Mouse (Mus musculus): Measurements from ENCODE around the gene Fam169b. TPM values are rescaled to one million over a fixed set of nuclear protein-coding genes. Genes with fewer than 3 reads are reported as not detected.

The Fam169b gene
- polyA plus RNA-seq (2012; rRNA removed), result 1.3 and 1.4 TPM in 2 replicates

DNA sequence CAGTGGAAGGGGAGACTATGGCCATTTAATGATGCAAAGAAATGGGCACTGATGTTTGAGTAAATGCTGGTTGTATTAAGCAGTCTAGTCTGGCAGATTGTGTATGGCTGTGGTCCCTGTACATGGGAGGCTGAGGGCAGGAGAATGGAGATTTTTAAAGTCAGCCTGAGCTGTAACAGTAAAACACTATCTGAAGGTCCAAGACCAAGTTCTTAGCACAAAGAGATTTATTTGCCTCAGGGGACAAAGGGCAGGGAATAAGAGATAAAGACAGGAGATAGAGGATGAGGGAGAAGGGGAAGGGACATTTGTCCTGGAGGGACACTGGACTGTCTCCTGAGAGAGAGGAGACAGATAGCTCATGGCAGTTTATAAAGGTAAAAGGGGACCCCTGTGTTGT is at the start of gene Fam169b:
Gene Fam169b (plus strand): TSS at position 325 of the 400 bp plus-strand sequence.
- no peak for DNase-seq (ENCODE audit: low spot score)

- no peak for DNase-seq (ENCODE audit: low spot score)
Observed at GRCm38 (mm10) chr7:68224006-68224405, 49.6 kb upstream of the Fam169b start.

DNA sequence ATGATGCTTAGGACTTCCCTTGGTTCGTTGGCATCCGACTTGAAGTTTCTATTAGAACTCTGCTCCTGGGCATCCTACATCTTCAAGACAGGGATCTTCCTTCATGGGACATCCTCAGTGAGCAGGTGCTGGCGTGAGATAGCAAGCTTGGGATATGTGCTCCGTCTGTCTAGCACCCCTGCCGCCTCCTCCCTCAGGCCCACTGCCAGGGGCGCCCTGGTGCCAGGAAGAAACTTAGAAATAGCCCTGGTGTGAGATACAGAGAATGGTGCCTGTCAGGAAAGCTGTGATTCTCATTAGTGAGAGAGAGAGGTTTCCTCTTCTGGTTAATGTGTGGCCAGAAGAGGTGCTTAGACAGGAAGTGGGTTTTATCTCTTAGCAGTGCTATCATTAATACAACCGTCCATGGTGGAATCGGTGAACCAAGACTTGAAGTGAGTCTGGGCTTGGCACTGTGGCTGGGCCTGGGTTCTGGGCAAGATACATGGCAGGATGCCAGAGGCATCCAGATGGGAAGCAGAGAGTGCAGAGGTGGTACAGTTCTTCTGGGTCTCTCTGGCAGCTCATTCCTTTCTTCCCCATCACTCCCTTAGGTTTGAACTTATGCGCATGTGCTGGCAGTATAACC is 48.1 kb upstream of the Fam169b start:
- DNase-seq (ENCODE audit: low spot score), result no peak

DNA sequence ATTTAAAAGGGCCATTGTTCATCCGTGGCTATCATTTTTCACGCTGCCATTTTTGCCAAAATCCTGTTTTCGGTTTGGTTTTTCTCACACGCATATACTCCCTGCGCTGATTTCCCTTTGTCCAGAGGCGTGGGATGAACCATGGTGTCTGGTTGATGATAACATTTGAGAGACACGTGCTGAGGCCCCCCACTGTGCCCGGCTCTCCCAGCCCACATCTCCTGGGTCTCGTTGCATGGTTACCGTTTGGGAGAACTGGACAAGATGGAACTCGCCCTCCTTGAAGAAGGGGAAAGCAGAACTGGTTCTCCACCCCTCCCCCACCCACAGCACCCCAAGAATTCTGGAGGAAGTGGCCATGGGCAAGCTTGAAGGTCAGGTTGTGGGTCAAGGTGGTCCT is 46.6 kb upstream of the Fam169b start:
- DNase-seq (ENCODE audit: low spot score), result no peak

- no peak for DNase-seq (ENCODE audit: low spot score)
Observed at GRCm38 (mm10) chr7:68227621-68228020, 46.0 kb upstream of the Fam169b start.

DNA sequence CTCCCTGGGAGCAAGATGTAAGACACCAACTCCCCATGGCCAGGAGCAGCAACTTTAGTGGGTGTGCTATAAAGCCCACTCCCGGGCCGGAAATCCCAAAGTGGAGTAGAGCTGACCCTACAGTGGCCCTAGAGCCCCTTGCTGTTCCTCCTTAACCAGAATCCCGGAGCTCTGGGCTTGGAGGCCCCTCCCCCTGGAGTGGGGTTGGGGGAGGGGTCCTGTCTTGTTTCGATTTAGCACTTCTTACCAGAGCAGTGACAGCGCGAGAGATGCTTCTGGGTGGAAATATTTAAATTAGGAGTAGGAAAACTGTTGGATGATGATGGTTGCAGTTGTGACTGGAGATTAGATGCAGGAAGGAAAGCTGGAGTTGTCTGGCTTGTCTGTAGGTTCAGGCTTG is 45.1 kb upstream of the Fam169b start:
- DNase-seq (ENCODE audit: low spot score), result no peak

- DNase-seq (ENCODE audit: low spot score), result no peak
Observed at GRCm38 (mm10) chr7:68230831-68231230, 42.8 kb upstream of the Fam169b start.

DNA sequence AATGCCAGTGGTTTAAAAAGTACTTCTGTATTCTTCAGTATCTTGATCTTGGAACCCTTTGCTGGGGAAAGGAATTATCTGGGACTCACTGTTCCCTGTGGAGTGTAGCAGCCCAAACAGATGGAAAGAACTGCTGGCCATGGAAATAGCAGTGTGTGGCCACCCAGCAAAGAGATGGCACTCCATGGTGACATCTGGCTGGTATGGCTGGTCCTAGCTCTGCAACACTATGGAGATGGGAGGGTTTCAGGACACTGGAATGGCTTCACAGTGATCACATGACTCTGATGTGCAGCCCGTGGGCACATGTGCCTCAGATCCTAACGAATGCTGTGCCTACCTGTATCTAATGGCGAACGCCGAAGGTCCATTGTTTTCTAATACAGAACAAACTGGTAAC is 41.1 kb upstream of the Fam169b start:
- no peak for DNase-seq (ENCODE audit: low spot score)

GRCm38 (mm10) chr7:68233619-68234223 is 39.9 kb upstream of the Fam169b start:
- no peak for DNase-seq (ENCODE audit: low spot score)

DNA sequence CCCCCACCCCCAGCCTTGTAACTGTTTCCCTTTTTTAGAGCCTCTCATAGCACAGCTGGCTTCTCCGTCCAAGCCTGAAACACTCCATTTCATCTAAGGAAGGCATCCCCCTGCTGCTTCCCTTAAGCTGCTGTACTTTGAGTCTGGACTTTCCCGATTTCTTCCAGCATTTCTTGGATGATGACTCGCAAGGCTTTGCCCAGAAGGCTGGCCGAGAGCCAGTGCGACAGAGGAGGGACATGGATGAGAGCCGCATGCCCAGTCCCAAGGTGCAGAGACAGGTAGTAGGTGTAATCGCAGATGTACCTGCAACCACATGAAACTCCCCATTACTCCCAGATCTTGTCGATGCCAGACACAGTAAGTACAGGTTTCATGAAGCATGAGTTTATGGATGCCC is 36.8 kb upstream of the Fam169b start:
- DNase-seq (ENCODE audit: low spot score), result no peak

- DNase-seq (ENCODE audit: low spot score), result no peak
Observed at GRCm38 (mm10) chr7:68239220-68239827, 34.3 kb upstream of the Fam169b start.

DNA sequence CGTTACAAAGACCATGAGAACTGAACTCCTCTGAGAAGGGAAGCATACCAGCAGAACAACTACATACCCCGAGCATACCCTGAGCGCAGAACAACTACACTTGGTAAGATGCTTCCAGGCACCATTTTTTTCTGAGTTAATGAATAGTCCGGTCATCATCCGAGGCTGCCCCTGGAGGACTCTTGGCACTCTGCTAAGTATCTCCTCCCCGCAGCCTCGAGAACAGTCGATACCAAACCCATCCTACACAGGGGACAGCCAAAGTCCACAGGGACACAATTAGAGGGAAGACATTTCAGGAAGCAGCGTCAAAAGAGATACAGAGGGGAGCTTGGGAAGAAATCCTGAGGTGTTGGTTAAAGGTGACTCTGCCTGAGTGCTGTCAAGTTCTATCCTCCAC is 32.4 kb upstream of the Fam169b start:
- DNase-seq (ENCODE audit: low spot score), result no peak

GRCm38 (mm10) chr7:68245681-68246080 is 28.0 kb upstream of the Fam169b start:
- DNase-seq (ENCODE audit: low spot score), result no peak

GRCm38 (mm10) chr7:68246249-68246648 is 27.4 kb upstream of the Fam169b start:
- DNase-seq (ENCODE audit: low spot score), result no peak

- DNase-seq (ENCODE audit: low spot score), result no peak
Observed at GRCm38 (mm10) chr7:68250411-68250810, 23.2 kb upstream of the Fam169b start.

GRCm38 (mm10) chr7:68250902-68251301 is 22.7 kb upstream of the Fam169b start:
- DNase-seq (ENCODE audit: low spot score), result no peak

GRCm38 (mm10) chr7:68257767-68258166 is 15.9 kb upstream of the Fam169b start:
- DNase-seq (ENCODE audit: low spot score), result no peak

GRCm38 (mm10) chr7:68258326-68259150 is 15.1 kb upstream of the Fam169b start:
- DNase-seq (ENCODE audit: low spot score), result no peak

GRCm38 (mm10) chr7:68259523-68260081 is 14.0 kb upstream of the Fam169b start:
- DNase-seq (ENCODE audit: low spot score), result no peak

DNA sequence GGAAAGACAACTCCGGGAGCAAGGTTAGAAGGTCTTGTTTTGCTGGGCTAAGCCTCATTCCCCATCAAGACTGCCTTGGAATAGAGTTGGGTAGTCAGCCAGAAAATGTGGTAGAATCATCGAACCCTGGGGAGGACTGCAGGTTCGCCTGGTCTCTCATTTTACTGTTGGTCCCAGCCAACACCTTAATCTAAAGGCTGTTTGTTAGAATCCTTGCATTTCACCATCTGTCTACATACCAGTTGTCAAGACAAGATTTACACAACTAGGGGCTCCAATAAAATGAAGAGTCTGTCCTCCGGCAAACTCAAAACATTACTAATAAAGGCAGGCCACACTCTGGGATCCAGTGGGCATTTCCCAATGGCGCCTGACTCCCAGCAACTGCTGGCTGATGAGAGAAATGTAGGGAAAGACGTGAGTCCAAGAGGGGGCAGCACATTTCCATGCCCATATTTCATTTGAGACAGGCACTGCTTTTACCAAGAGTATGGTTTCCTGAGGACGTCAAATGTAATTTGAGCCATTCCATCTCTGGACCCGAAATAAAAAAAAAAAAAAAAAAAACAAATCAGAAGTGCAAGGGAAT is 10.9 kb upstream of the Fam169b start:
- no peak for DNase-seq (ENCODE audit: low spot score)

DNA sequence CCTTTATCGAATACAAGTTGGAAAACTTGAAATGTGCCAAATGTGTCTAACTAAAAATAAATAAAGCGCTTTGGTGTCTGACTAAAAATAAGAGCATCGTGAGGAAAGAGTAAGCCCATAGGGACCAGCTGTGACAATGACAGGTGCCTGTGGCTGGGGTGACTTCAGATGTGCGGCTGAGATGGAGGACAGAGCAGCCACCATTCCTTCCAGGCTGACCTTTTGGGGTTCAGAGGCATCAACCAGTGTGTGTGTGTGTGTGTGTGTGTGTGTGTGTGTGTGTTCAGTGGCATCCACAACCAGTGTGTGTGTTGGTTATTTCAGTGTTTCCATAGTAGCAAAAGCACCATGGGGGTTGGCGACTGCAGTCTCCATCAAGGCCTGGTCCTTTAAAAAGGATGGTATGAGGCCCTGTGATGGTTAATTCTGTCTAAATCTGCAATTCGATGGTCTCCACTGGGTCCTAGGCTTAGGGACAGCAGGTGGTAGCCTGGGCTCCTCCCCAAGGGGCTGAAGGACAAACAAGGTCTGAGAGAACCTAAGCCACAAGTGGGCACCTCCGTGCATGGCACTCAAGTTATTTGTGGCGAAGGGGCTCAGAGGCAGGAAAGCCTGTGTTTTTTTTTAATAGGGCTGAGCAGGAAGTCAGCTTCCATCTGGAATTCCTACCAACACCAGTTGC is 10.2 kb upstream of the Fam169b start:
- no peak for DNase-seq (ENCODE audit: low spot score)

Measured in urinary bladder, adult 2 months (tissue).